In the genomic region with DNA sequence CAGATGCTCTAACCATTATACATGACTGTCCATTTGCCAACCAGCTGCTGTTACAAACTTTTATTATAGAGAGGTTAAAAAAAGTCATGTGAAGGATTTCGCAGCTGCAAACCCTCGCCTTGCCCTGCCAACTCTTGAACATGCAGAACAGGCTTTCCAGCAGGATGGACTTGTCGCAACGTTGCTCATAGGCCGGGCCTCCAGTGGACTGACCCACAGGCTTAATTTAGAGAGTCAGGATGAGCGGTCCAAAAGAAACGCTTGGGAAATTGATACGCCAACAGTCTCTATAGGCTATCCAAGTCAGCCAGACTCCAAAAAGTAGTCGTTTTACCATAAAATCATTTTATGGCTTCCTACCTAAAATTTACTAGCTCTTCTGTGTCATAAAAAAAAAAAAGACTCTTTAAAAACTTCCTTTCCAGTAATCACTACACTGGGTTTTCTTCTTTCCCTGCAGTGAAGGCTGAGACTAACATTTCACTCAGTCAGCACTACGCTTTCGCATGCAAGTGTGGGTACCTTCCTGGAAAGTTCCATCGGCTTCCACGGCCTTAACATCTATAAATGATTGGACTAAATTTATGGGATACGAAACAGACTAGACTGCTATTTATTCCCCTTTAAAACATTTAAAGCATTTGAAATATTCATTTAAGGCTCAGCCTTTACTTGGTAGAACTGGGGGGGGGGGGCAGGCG, we compare ENCODE assay signal across 22 mouse cellular contexts.
"Had no signal": no experiment of that assay in that cellular context is flagged by ENCODE, and none has a peak within 500 bp of the region (broad histone marks: within the 10 kb centered on the region; RNA-seq: fewer than 3 reads in every experiment).

No protein-coding gene starts in this region.

- H3K4me3 ChIP-seq: intestine, embryonic 15.5 days; left cerebral cortex, adult 2 months; limb, embryonic 15.5 days; midbrain, embryonic 12.5 days; midbrain, embryonic 15.5 days; neural tube, embryonic 12.5 days; neural tube, embryonic 15.5 days had no signal

- DNase-seq: kidney, adult 11 months; kidney, adult 9 months; kidney, postnatal 14 days; layer of hippocampus, postnatal 36 days; liver, postnatal 0 days; lung, embryonic 14.5 days; right cerebral cortex, adult 18-20 months; right cerebral cortex, postnatal 14 days; right cerebral cortex, postnatal 4 days; thymus, adult 2 months; thymus, postnatal 14 days; thymus, postnatal 4 days had no signal

- H3K27ac ChIP-seq: intestine, embryonic 15.5 days; left cerebral cortex, adult 2 months; limb, embryonic 15.5 days; liver, embryonic 14.5 days; macrophage; midbrain, embryonic 12.5 days; midbrain, embryonic 15.5 days; neural tube, embryonic 12.5 days; neural tube, embryonic 15.5 days; stomach, postnatal 0 days had no signal

- H3K4me1 ChIP-seq: intestine, embryonic 15.5 days; midbrain, embryonic 12.5 days; midbrain, embryonic 15.5 days; neural tube, embryonic 12.5 days; neural tube, embryonic 15.5 days had no signal
